Comparison of ENCODE assay signal across 9 mouse cellular contexts in genomic region chr16:55555224-55555623, GRCm38 (mm10).
DNase-seq lines count a peak whose midpoint lies in the region; ATAC-seq and TF ChIP-seq lines count a peak whose summit lies in the region.
"Had no signal": no experiment of that assay in that cellular context is flagged by ENCODE, and none has a peak within 500 bp of the region (broad histone marks: within the 10 kb centered on the region; RNA-seq: fewer than 3 reads in every experiment).

No protein-coding gene starts in this region.

- no peak overlapping the region for H3K9ac ChIP-seq in forebrain, postnatal 0 days
- H3K9ac ChIP-seq in forebrain, embryonic 15.5 days (replicated peaks) = no peak overlapping the region
- no peak overlapping the region for H3K9ac ChIP-seq in heart, embryonic 13.5 days

- no peak overlapping the region for H3K4me3 ChIP-seq in forebrain, postnatal 0 days (ENCODE audit: low read depth, low read length)
- no peak overlapping the region for H3K4me3 ChIP-seq in forebrain, embryonic 15.5 days
- H3K4me3 ChIP-seq in heart, embryonic 13.5 days = no peak overlapping the region
- no peak overlapping the region for H3K4me3 ChIP-seq in hindbrain, embryonic 10.5 days

- no peaks in the 10 kb centered on the region for H3K9me3 ChIP-seq in forebrain, postnatal 0 days (ENCODE audit: low read length)
- H3K9me3 ChIP-seq in forebrain, embryonic 15.5 days = no peaks in the 10 kb centered on the region
- H3K9me3 ChIP-seq in heart, embryonic 13.5 days = no peaks in the 10 kb centered on the region
- H3K9me3 ChIP-seq in hindbrain, embryonic 10.5 days = no peaks in the 10 kb centered on the region

- WGBS in forebrain, postnatal 0 days = 82% methylated on average over 6 of the region's 6 CpGs
- WGBS in forebrain, embryonic 15.5 days = 89% methylated on average over 6 of the region's 6 CpGs
- 25% methylated on average over 6 of the region's 6 CpGs for WGBS in heart, embryonic 13.5 days
- WGBS in hindbrain, embryonic 10.5 days = 88% methylated on average over 6 of the region's 6 CpGs

- H3K4me1 ChIP-seq in forebrain, postnatal 0 days (ENCODE audit: insufficient read depth) = peaks cover 13% of the 10 kb centered on the region; the same call in 1 of the 2 replicates
- H3K4me1 ChIP-seq in forebrain, embryonic 15.5 days = peaks cover 18% of the 10 kb centered on the region
- peaks cover 18% of the 10 kb centered on the region for H3K4me1 ChIP-seq in heart, embryonic 13.5 days
- H3K4me1 ChIP-seq in hindbrain, embryonic 10.5 days (replicated peaks) = peaks cover 15% of the 10 kb centered on the region

- no peaks in the 10 kb centered on the region for H3K36me3 ChIP-seq in forebrain, postnatal 0 days (ENCODE audit: insufficient read depth)
- no peaks in the 10 kb centered on the region for H3K36me3 ChIP-seq in forebrain, embryonic 15.5 days
- H3K36me3 ChIP-seq in heart, embryonic 13.5 days = no peaks in the 10 kb centered on the region
- no peaks in the 10 kb centered on the region for H3K36me3 ChIP-seq in hindbrain, embryonic 10.5 days

- no peak for TF ChIP-seq CTCF in forebrain, postnatal 0 days (IDR thresholded peaks at IDR 0.05; ENCODE audit: low read depth)

- no peaks in the 10 kb centered on the region for H3K27me3 ChIP-seq in forebrain, postnatal 0 days (ENCODE audit: insufficient read depth, low read length)
- H3K27me3 ChIP-seq in forebrain, embryonic 15.5 days = no peaks in the 10 kb centered on the region
- no peaks in the 10 kb centered on the region for H3K27me3 ChIP-seq in heart, embryonic 13.5 days (replicated peaks)
- H3K27me3 ChIP-seq in hindbrain, embryonic 10.5 days (ENCODE audit: insufficient read depth, poor library complexity, severe bottlenecking) = no peaks in the 10 kb centered on the region

- H3K27ac ChIP-seq in forebrain, postnatal 0 days (ENCODE audit: low read depth, low read length) = no peak overlapping the region
- no peak overlapping the region for H3K27ac ChIP-seq in forebrain, embryonic 15.5 days (replicated peaks)
- peak overlapping the region; percentile 74 for H3K27ac ChIP-seq in heart, embryonic 13.5 days (replicated peaks)
- no peak overlapping the region for H3K27ac ChIP-seq in hindbrain, embryonic 10.5 days

- no peak for ATAC-seq in forebrain, postnatal 0 days
- no peak for ATAC-seq in forebrain, embryonic 15.5 days (replicated peaks)
- ATAC-seq in heart, embryonic 13.5 days (ENCODE audit: extremely low read depth, insufficient number of reproducible peaks, low FRiP score, low TSS enrichment) = no peak
- peak; percentile 95 for ATAC-seq in megakaryocyte progenitor cell, adult 5-6 weeks (replicated peaks; ENCODE audit: poor library complexity)

- peak; percentile 3 for DNase-seq in forebrain, postnatal 0 days
- peak; percentile 78 for DNase-seq in Muller cell, postnatal 12 days (ENCODE audit: inconsistent ontology term)
- no peak for DNase-seq in hindbrain, embryonic 10.5 days (ENCODE audit: low spot score)
- no peak for DNase-seq in layer of hippocampus, postnatal 25 days (ENCODE audit: extremely low spot score in 1 of 2, low spot score in 1 of 2)
- DNase-seq in right cerebral cortex, adult 2 months (ENCODE audit: low spot score in 2 of 2) = no peak
- DNase-seq: cerebellum, postnatal 14 days had no signal

- 0 out of 2 replicates have a peak overlapping the region, but pooled peaks have one; percentile 38 for H3K4me2 ChIP-seq in forebrain, postnatal 0 days (ENCODE audit: low read depth)
- H3K4me2 ChIP-seq in forebrain, embryonic 15.5 days (replicated peaks) = no peak overlapping the region
- peak overlapping the region; percentile 44 for H3K4me2 ChIP-seq in heart, embryonic 13.5 days

Comparison
In these comparisons a context has a peak if more than half of its experiments do, and no peak if none do; other contexts are left out.
1. DNase-seq: peak in forebrain, postnatal 0 days (single experiment) and Muller cell, postnatal 12 days (single experiment); none in hindbrain, embryonic 10.5 days (single experiment), layer of hippocampus, postnatal 25 days (0 of 2) and right cerebral cortex, adult 2 months (0 of 2).